Mouse (Mus musculus): Measurements from ENCODE around the gene Tjp3.

DNA sequence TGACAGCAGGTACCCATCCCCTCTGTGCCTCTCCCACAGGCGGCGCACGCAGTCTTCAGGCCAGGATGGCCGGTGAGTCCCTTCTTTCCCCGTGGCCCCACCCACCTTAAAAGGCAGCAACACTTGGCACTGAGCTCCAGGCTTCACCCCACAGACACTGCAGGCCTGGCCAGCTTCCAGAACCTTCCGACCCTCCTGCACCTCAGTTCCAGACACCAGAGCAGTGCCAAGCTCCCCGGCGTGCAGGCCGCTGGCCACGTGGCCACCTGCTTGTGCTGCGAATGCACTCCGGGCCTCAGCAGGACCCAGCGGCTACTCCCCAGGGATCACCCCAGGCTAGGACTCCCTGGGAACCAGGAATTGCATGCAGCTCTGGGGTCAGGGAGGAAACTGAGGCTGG is 22.2 kb upstream of the Tjp3 start:
- no peak for TF ChIP-seq CTCF (conservative IDR thresholded peaks at IDR 0.05; ENCODE audit: insufficient read depth, insufficient read length, low read depth, low read length)
- no peak for TF ChIP-seq POLR2A (IDR thresholded peaks at IDR 0.05; ENCODE audit: low read depth, low read length)

Data from kidney, adult 2 months (tissue).